Mouse (Mus musculus): ENCODE results near the gene Krtap19-9b. TPM values are rescaled to one million over a fixed set of nuclear protein-coding genes. Genes with fewer than 3 reads are reported as not detected.

Gene Krtap19-9b
- polyA plus RNA-seq (2012; rRNA removed) (not detected in 2 replicates), polyA plus RNA-seq (2014; fragmentation: Nextera tagmentation; extraction: Ambion mirVana) (not detected in 2 replicates)

DNA sequence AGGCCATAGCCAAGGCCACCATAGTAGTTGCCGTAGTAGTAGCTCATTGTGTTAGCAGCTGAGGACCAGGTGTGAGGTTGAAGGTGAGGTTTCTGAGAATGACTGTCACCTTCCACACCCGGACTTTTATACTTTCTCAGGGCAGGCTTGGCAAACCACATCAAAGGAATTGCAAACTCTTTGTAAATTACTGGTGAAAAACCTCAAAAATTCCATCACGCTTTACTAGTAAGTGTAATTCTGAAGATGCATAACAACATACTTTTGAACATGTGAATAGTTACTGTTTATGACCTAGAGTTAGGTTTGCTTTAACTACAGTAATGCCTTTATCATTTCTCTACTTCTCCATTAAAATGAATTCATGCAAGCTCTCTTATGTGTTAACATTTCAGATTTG is at the start of gene Krtap19-9b:
Gene Krtap19-9b (minus strand): TSS at position 101 of the 400 bp plus-strand sequence.
- 67% methylated on average over 3 of the region's 3 CpGs for WGBS
- no peaks in the 10 kb centered on the region for H3K27me3 ChIP-seq (ENCODE audit: control insufficient read depth, insufficient read depth, low read length)
- ATAC-seq (ENCODE audit: low FRiP score, low read depth), result no peak

DNA sequence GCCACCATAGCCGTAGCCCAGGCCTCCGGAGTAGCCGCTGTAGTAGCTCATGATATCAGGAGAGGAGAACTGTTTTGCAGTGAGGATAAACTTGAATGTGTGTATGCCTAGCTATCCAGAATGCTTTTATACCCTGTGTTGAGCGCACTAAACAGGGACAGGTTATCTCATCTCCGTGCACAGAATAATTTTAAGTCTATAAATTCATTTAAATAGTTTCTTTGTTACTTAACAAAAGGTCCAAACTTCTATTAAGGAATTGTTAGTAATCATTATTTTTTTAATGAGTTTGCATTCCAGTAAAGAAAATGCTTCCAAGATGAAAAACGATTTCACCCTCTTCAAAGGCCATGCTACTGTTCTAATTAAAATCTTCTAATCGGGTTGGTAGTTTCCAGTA is 30.7 kb upstream of the Krtap19-9b start, which contains the start of gene Krtap16-3:
Gene Krtap16-3 (minus strand): TSS at position 101 of the 400 bp plus-strand sequence.
- TF ChIP-seq POLR2A (IDR thresholded peaks at IDR 0.05; ENCODE audit: borderline replicate concordance, extremely low read depth, insufficient read depth, insufficient read length), result no peak
- Histone ChIP-seq H3K4me3 (replicated peaks; ENCODE audit: low read length) (no peak within 1 kb of the TSS), H3K36me3 (ENCODE audit: control insufficient read depth, insufficient read depth, low read length) (no peaks in the 10 kb centered on the region), H3K9ac (ENCODE audit: low read depth, low read length, severe bottlenecking) (no peak within 1 kb of the TSS), H3K4me2 (replicated peaks; ENCODE audit: low read depth, low read length, severe bottlenecking) (no peak within 1 kb of the TSS), H3K9me3 (ENCODE audit: control insufficient read depth, low read length) (no peaks in the 10 kb centered on the region), H3K27ac (replicated peaks; ENCODE audit: low read depth, low read length) (no peak within 1 kb of the TSS), H3K27me3 (ENCODE audit: control insufficient read depth, insufficient read depth, low read length) (no peaks in the 10 kb centered on the region), H3K4me1 (ENCODE audit: control insufficient read depth, insufficient read depth, low read length) (no peaks in the 10 kb centered on the region)
- 76% methylated on average over 7 of the region's 7 CpGs for WGBS
- ATAC-seq (ENCODE audit: low FRiP score, low read depth), result no peak
- no peak for DNase-seq (ENCODE audit: low spot score)

More for the DNA sequence above, at the start of gene Krtap19-9b:
- no peak within 1 kb of the TSS for H3K4me2 ChIP-seq (replicated peaks; ENCODE audit: low read depth, low read length, severe bottlenecking)
- no peak within 1 kb of the TSS for H3K4me3 ChIP-seq (replicated peaks; ENCODE audit: low read length)
- no peak for TF ChIP-seq POLR2A (IDR thresholded peaks at IDR 0.05; ENCODE audit: borderline replicate concordance, extremely low read depth, insufficient read depth, insufficient read length)
- DNase-seq (ENCODE audit: low spot score), result no peak
- no peaks in the 10 kb centered on the region for H3K9me3 ChIP-seq (ENCODE audit: control insufficient read depth, low read length)
- no peaks in the 10 kb centered on the region for H3K4me1 ChIP-seq (ENCODE audit: control insufficient read depth, insufficient read depth, low read length)
- no peak within 1 kb of the TSS for H3K9ac ChIP-seq (ENCODE audit: low read depth, low read length, severe bottlenecking)
- H3K36me3 ChIP-seq (ENCODE audit: control insufficient read depth, insufficient read depth, low read length), result no peaks in the 10 kb centered on the region
- no peak within 1 kb of the TSS for H3K27ac ChIP-seq (replicated peaks; ENCODE audit: low read depth, low read length)

DNA sequence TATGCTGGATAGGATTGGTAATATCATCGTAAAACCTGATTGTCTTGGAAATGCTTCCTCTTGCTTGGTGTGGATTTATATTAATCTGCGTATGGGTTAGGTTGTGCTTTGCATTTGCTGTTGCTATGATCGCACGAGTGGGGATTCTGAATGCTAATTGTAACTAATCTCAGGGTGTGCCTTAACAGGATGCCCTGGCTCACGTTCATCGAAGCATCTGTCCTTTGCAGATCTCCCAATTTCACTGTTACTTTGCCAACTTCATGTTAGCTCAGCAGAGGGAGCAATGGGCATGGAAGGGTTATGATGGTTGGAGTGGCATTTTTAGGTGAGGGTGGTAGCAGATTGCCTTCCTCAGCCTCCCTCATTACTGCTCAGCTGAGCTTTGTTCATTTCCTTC is 9.0 kb upstream of the Krtap19-9b start:
- ATAC-seq (ENCODE audit: low FRiP score, low read depth) (no peak), DNase-seq (ENCODE audit: low spot score) (no peak)
- Histone ChIP-seq H3K9ac (ENCODE audit: low read depth, low read length, severe bottlenecking) (no peak overlapping the region), H3K36me3 (ENCODE audit: control insufficient read depth, insufficient read depth, low read length) (no peaks in the 10 kb centered on the region), H3K4me3 (replicated peaks; ENCODE audit: low read length) (no peak overlapping the region), H3K9me3 (ENCODE audit: control insufficient read depth, low read length) (no peaks in the 10 kb centered on the region), H3K4me2 (replicated peaks; ENCODE audit: low read depth, low read length, severe bottlenecking) (no peak overlapping the region), H3K27ac (replicated peaks; ENCODE audit: low read depth, low read length) (no peak overlapping the region), H3K27me3 (ENCODE audit: control insufficient read depth, insufficient read depth, low read length) (no peaks in the 10 kb centered on the region), H3K4me1 (ENCODE audit: control insufficient read depth, insufficient read depth, low read length) (no peaks in the 10 kb centered on the region)
- 84% methylated on average over 6 of the region's 6 CpGs for WGBS
- TF ChIP-seq POLR2A (IDR thresholded peaks at IDR 0.05; ENCODE audit: borderline replicate concordance, extremely low read depth, insufficient read depth, insufficient read length), result no peak

GRCm38 (mm10) chr16:88938252-88938651 is 6.2 kb upstream of the Krtap19-9b start:
- peak; percentile 12 for DNase-seq (ENCODE audit: low spot score)

GRCm38 (mm10) chr16:88896357-88896756 is 35.7 kb downstream of the Krtap19-9b start, which contains the start of gene Krtap19-5:
Gene Krtap19-5, minus strand, starts transcription at chr16:88896457.
- H3K4me3 ChIP-seq (replicated peaks; ENCODE audit: low read length), result no peak within 1 kb of the TSS
- DNase-seq (ENCODE audit: low spot score) (no peak), ATAC-seq (ENCODE audit: low FRiP score, low read depth) (no peak)
- WGBS, result 95% methylated on average over 6 of the region's 6 CpGs
- H3K36me3 ChIP-seq (ENCODE audit: control insufficient read depth, insufficient read depth, low read length), result no peaks in the 10 kb centered on the region
- H3K9me3 ChIP-seq (ENCODE audit: control insufficient read depth, low read length), result no peaks in the 10 kb centered on the region
- H3K4me2 ChIP-seq (replicated peaks; ENCODE audit: low read depth, low read length, severe bottlenecking), result no peak within 1 kb of the TSS
- no peaks in the 10 kb centered on the region for H3K4me1 ChIP-seq (ENCODE audit: control insufficient read depth, insufficient read depth, low read length)
- H3K27ac ChIP-seq (replicated peaks; ENCODE audit: low read depth, low read length), result no peak within 1 kb of the TSS
- no peaks in the 10 kb centered on the region for H3K27me3 ChIP-seq (ENCODE audit: control insufficient read depth, insufficient read depth, low read length)
- TF ChIP-seq POLR2A (IDR thresholded peaks at IDR 0.05; ENCODE audit: borderline replicate concordance, extremely low read depth, insufficient read depth, insufficient read length), result no peak
- no peak within 1 kb of the TSS for H3K9ac ChIP-seq (ENCODE audit: low read depth, low read length, severe bottlenecking)

More at GRCm38 (mm10) chr16:88938252-88938651, 6.2 kb upstream of the Krtap19-9b start:
- no peak for ATAC-seq (ENCODE audit: low FRiP score, low read depth)
- H3K27me3 ChIP-seq (ENCODE audit: control insufficient read depth, insufficient read depth, low read length), result no peaks in the 10 kb centered on the region
- H3K9me3 ChIP-seq (ENCODE audit: control insufficient read depth, low read length), result no peaks in the 10 kb centered on the region
- no peak overlapping the region for H3K4me2 ChIP-seq (replicated peaks; ENCODE audit: low read depth, low read length, severe bottlenecking)
- no peak for TF ChIP-seq POLR2A (IDR thresholded peaks at IDR 0.05; ENCODE audit: borderline replicate concordance, extremely low read depth, insufficient read depth, insufficient read length)
- H3K36me3 ChIP-seq (ENCODE audit: control insufficient read depth, insufficient read depth, low read length), result no peaks in the 10 kb centered on the region
- no peak overlapping the region for H3K4me3 ChIP-seq (replicated peaks; ENCODE audit: low read length)
- no peaks in the 10 kb centered on the region for H3K4me1 ChIP-seq (ENCODE audit: control insufficient read depth, insufficient read depth, low read length)
- WGBS, result 62% methylated on average over 7 of the region's 7 CpGs
- no peak overlapping the region for H3K9ac ChIP-seq (ENCODE audit: low read depth, low read length, severe bottlenecking)
- H3K27ac ChIP-seq (replicated peaks; ENCODE audit: low read depth, low read length), result no peak overlapping the region

All from limb, embryonic 14.5 days (tissue).